Mouse (Mus musculus): ENCODE results near the gene Dnaic1.

DNA sequence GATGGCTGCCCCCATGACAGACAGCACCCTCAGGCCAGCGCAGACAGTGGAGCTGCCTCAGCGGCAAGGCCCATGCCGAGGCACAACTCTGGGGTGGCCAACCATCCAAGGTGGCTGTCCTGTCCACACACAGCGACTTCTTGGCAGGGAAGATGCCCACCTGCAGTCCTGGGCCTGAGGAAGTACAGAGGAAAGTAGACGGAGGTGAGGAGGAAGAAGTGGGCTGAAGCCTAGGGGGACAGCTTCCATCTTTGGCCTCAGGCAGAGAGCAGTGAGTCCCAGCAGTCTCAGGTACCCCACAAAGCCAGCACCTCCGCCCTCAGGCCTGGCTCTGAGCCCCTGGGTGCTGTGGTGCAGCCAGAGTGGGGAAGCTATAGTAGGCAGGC lies 69.2 kb downstream of the Dnaic1 start:
- TF ChIP-seq CTCF (IDR thresholded peaks at IDR 0.05; ENCODE audit: low read depth, low read length) (no peak), EP300 (IDR thresholded peaks at IDR 0.05; ENCODE audit: insufficient read depth, low read depth, low read length) (no peak)

All from ES-Bruce4 (cell line).